Mouse (Mus musculus): ENCODE measurements at regions not wholly inside any gene's neighbourhood (a gene's known extent, or its start where the extent isn't known, plus 50 kb on each side); places are given as distances from the start of the nearest gene placed in this dataset.

DNA sequence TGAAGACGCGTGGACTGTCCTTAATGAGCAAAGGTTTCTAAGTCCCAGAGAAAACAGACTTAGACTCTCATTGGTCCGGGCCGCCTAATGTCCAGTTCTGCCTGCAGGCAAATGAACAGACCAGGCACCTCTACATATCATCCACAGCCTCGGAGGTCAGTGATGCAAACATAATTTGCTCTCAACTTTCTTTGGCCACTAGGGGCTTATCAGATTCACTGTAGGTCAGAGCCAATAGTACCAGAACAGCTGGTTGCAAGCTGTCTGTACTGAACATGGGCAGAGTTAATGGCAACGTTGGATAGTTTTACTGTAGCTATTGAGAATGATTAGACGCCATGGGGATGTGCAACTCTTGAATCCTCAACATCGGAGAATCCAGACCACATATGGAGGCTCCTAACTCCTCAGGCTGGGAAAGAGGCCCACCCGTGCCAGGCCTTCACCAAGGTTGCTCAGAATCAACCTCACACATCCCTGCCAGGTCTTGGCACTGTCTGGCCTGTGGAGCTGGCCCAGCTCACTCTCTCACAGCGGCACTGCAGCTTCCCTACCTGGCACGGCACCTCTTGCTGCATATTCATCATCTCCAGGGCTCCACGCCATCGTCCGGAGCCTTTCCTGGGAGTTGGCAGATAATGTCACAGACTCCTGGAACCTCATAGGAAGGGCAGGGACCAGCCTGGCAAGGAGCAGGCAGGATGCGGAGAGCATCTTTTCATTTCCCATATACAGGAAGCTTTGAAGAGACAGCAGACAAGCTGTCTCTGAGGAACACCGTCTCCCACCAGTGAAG lies 228.1 kb downstream of the Gm4791 start:
- Histone ChIP-seq H3K4me3 (replicated peaks in 1 of 3; ENCODE audit: low read depth in 2 of 3, low read length in 2 of 3, poor library complexity in 1 of 3) (no peak overlapping the region), H3K27me3 (replicated peaks) (no peaks in the 10 kb centered on the region), H3K4me1 (ENCODE audit: control insufficient read depth in 1 of 2, insufficient read depth in 2 of 2) (no peaks in the 10 kb centered on the region), H3K36me3 (replicated peaks in 1 of 2; ENCODE audit: control insufficient read depth in 1 of 2, insufficient read depth in 1 of 2, low read length in 1 of 2) (no peaks in the 10 kb centered on the region), H3K79me2 (replicated peaks; ENCODE audit: control insufficient read depth, extremely low read depth, insufficient read depth, poor library complexity, severe bottlenecking) (no peaks in the 10 kb centered on the region), H3K27ac (ENCODE audit: insufficient read depth, low read depth) (no peak overlapping the region), H3K9me3 (replicated peaks; ENCODE audit: low read length) (peaks cover 86% of the 10 kb centered on the region), H3K4me2 (ENCODE audit: insufficient read depth, low read depth, poor library complexity, severe bottlenecking) (no peak overlapping the region), H3K9ac (ENCODE audit: insufficient read depth, low read depth) (no peak overlapping the region)
- in situ Hi-C loops (cut with MboI; ENCODE audit: low pct_ligation_motif_present, low pct_unique_long_range_greater_than_20kb, low sequenced_read_pairs) (no loop called here), dilution Hi-C loops (cut with MboI; ENCODE audit: extremely low pct_ligation_motif_present, extremely low pct_unique_long_range_greater_than_20kb, low sequenced_read_pairs) (no loop called here)
- no peak for TF ChIP-seq NELFE (IDR thresholded peaks at IDR 0.05; ENCODE audit: low read depth, low read length)
- no peak for TF ChIP-seq CHD2 (IDR thresholded peaks at IDR 0.05; ENCODE audit: low read length)
- no peak for TF ChIP-seq KAT2A (IDR thresholded peaks at IDR 0.05; ENCODE audit: insufficient replicate concordance, low read length)
- TF ChIP-seq MAZ (IDR thresholded peaks at IDR 0.05; ENCODE audit: low read depth, low read length): no peak
- no peak for TF ChIP-seq MAX (IDR thresholded peaks at IDR 0.05; ENCODE audit: low read length)
- TF ChIP-seq ELF1 (IDR thresholded peaks at IDR 0.05; ENCODE audit: low read depth, low read length): no peak
- no peak for TF ChIP-seq USF2 (conservative IDR thresholded peaks at IDR 0.05; ENCODE audit: low read depth, low read length)
- no peak for DNase-seq (ENCODE audit: extremely low read depth)

DNA sequence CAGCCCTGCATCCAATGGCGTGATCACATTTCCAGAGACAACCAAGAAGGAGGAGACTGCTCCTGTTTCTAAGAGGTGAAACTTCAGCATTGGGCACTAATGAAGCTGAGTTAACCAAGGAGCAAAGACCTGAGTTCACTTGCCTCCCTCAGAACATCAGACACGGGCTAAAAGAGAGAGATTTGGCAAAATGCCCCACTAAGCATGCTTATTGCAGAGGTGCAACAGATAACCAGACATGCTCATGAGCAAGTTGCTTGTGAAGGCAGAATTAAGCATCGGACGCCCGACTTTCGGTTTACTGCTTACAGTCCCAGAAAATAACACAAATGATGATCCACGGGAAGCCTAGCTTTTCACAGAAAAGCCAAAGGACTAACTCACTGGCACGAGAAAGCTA lies 228.8 kb downstream of the Gm4791 start:
- H3K27me3 ChIP-seq (replicated peaks): no peaks in the 10 kb centered on the region
- H3K4me3 ChIP-seq (replicated peaks in 1 of 3; ENCODE audit: low read depth in 2 of 3, low read length in 2 of 3, poor library complexity in 1 of 3): no peak overlapping the region
- no peaks in the 10 kb centered on the region for H3K79me2 ChIP-seq (replicated peaks; ENCODE audit: control insufficient read depth, extremely low read depth, insufficient read depth, poor library complexity, severe bottlenecking)
- H3K9ac ChIP-seq (ENCODE audit: insufficient read depth, low read depth): no peak overlapping the region
- dilution Hi-C loops (cut with MboI; ENCODE audit: extremely low pct_ligation_motif_present, extremely low pct_unique_long_range_greater_than_20kb, low sequenced_read_pairs): no loop called here
- H3K9me3 ChIP-seq (replicated peaks; ENCODE audit: low read length): peaks cover 84% of the 10 kb centered on the region
- in situ Hi-C loops (cut with MboI; ENCODE audit: low pct_ligation_motif_present, low pct_unique_long_range_greater_than_20kb, low sequenced_read_pairs): no loop called here
- TF ChIP-seq TBP (conservative IDR thresholded peaks at IDR 0.05; ENCODE audit: low read depth, low read length) (no peak), ZC3H11A (IDR thresholded peaks at IDR 0.05; ENCODE audit: low read depth, low read length) (no peak)
- H3K4me2 ChIP-seq (ENCODE audit: insufficient read depth, low read depth, poor library complexity, severe bottlenecking): no peak overlapping the region
- no peaks in the 10 kb centered on the region for H3K36me3 ChIP-seq (replicated peaks in 1 of 2; ENCODE audit: control insufficient read depth in 1 of 2, insufficient read depth in 1 of 2, low read length in 1 of 2)
- H3K4me1 ChIP-seq (ENCODE audit: control insufficient read depth in 1 of 2, insufficient read depth in 2 of 2): no peaks in the 10 kb centered on the region
- DNase-seq (ENCODE audit: extremely low read depth): no peak
- no peak overlapping the region for H3K27ac ChIP-seq (ENCODE audit: insufficient read depth, low read depth)

DNA sequence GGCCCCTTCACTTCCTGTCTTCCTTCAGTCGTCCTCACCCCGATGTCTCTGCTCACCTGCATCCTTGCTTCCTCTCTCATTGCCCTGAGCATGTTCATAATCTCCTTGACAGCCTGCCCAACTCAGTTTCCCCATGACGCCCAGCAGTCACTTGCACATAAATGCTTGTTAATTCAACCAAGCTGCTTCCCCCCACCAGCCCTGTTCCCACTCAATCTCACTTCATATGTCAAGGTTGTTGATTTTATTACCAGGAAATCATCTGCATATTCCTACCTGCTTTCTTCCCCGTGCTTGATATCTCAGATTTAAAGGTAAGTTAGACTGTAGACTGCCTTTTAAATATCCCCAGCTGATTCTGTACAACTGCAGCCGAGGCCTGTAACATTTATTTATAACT lies 230.2 kb downstream of the Gm4791 start:
- no peak for DNase-seq (ENCODE audit: extremely low read depth)
- no peak overlapping the region for H3K4me2 ChIP-seq (ENCODE audit: insufficient read depth, low read depth, poor library complexity, severe bottlenecking)
- H3K4me1 ChIP-seq (ENCODE audit: control insufficient read depth in 1 of 2, insufficient read depth in 2 of 2): no peaks in the 10 kb centered on the region
- dilution Hi-C loops (cut with MboI; ENCODE audit: extremely low pct_ligation_motif_present, extremely low pct_unique_long_range_greater_than_20kb, low sequenced_read_pairs): no loop called here
- H3K27ac ChIP-seq (ENCODE audit: insufficient read depth, low read depth): no peak overlapping the region; the same call in 1 of the 2 replicates
- H3K36me3 ChIP-seq (replicated peaks in 1 of 2; ENCODE audit: control insufficient read depth in 1 of 2, insufficient read depth in 1 of 2, low read length in 1 of 2): no peaks in the 10 kb centered on the region
- in situ Hi-C loops (cut with MboI; ENCODE audit: low pct_ligation_motif_present, low pct_unique_long_range_greater_than_20kb, low sequenced_read_pairs): no loop called here
- H3K9ac ChIP-seq (ENCODE audit: insufficient read depth, low read depth): no peak overlapping the region
- no peak overlapping the region for H3K4me3 ChIP-seq (replicated peaks in 1 of 3; ENCODE audit: low read depth in 2 of 3, low read length in 2 of 3, poor library complexity in 1 of 3)
- H3K27me3 ChIP-seq (replicated peaks): no peaks in the 10 kb centered on the region
- H3K9me3 ChIP-seq (replicated peaks; ENCODE audit: low read length): peaks cover 90% of the 10 kb centered on the region
- TF ChIP-seq USF2 (conservative IDR thresholded peaks at IDR 0.05; ENCODE audit: low read depth, low read length) (no peak), RCOR1 (conservative IDR thresholded peaks at IDR 0.05; ENCODE audit: low read depth, low read length) (no peak)
- no peaks in the 10 kb centered on the region for H3K79me2 ChIP-seq (replicated peaks; ENCODE audit: control insufficient read depth, extremely low read depth, insufficient read depth, poor library complexity, severe bottlenecking)
